Mouse (Mus musculus): ENCODE results near the gene Med12l.
"Not testable (repeated sequence)": the region's sequence is repeated elsewhere in the genome, so short reads cannot be mapped to it uniquely, and the experiment has no call there.

DNA sequence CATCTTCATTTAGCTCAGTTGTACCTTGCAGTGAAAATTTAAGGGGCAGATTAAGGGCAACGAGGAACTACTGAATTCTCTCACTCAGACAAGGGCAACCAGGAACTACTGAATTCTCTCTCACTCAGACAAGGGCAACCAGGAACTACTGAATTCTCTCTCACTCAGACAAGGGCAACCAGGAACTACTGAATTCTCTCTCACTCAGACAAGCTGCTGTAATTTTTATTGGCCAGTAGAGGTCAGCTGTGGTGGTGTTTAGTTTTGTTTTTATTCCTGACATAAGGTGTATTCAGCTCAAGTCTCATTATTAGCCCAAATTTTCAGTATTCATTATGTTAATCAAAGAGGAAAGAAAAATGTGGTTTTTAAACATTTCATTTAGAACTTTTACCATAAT, 63.4 kb downstream of the Med12l start:
- TF ChIP-seq CTCF (IDR thresholded peaks at IDR 0.05; ENCODE audit: borderline replicate concordance, insufficient read depth, low read depth, low read length); POLR2A (IDR thresholded peaks at IDR 0.05; ENCODE audit: borderline replicate concordance, insufficient read depth, low read length): not testable (repeated sequence)

Data from cerebellum, adult 2 months (tissue).